Mouse (Mus musculus) myocyte (in vitro differentiated cells): ENCODE measurements at regions not wholly inside any gene's neighbourhood (a gene's known extent, or its start where the extent isn't known, plus 50 kb on each side); places are given as distances from the start of the nearest gene placed in this dataset.

Source experiments
- H3K27me3 ChIP-seq: one replicate; pipeline ENCODE4 v1.6.1; 2011; ENCODE audit not compliant: control insufficient read depth, insufficient read depth, insufficient read length
- H3K36me3 ChIP-seq: one replicate; pipeline ENCODE4 v1.6.1; 2011; ENCODE audit not compliant: control insufficient read depth, insufficient read depth
- H3K4me2 ChIP-seq: one replicate; pipeline ENCODE4 v1.6.1; 2011; ENCODE audit warnings: low read depth, control low read depth
- H3K4me3 ChIP-seq: one replicate; pipeline ENCODE4 v1.5.1; 2011; ENCODE audit warnings: mild to moderate bottlenecking, control low read depth, moderate library complexity
- H3K79me2 ChIP-seq: one replicate; pipeline ENCODE4 v1.6.1; 2011; ENCODE audit not compliant: control insufficient read depth, insufficient read depth
- H3ac ChIP-seq: one replicate; pipeline ENCODE4 v1.6.1; 2011; ENCODE audit not compliant: control insufficient read depth, insufficient read length
- CEBPB ChIP-seq: IDR thresholded peaks from 2 replicates; pipeline ENCODE4 v1.6.1; 2011; ENCODE audit warnings: mild to moderate bottlenecking, moderate library complexity; ENCODE audit not compliant: poor library complexity, insufficient read depth, severe bottlenecking
- E2F4 ChIP-seq: IDR thresholded peaks from one replicate; pipeline ENCODE4 v1.6.1; 2011; ENCODE audit warnings: mild to moderate bottlenecking, control low read depth, moderate library complexity; ENCODE audit not compliant: insufficient read depth
- MAX ChIP-seq: IDR thresholded peaks from one replicate; pipeline ENCODE4 v1.6.1; 2011; ENCODE audit warnings: low read depth, mild to moderate bottlenecking, control low read depth
- MYOD1 ChIP-seq, 3 experiments: IDR thresholded peaks; one replicate each; pipeline ENCODE4 v1.6.1; 2011; ENCODE audit warnings: control low read depth in 2 of 3, low read depth in 2 of 3, mild to moderate bottlenecking in 2 of 3, moderate library complexity in 1 of 3; ENCODE audit not compliant: insufficient read length in 2 of 3, control insufficient read depth in 1 of 3
- MYOG ChIP-seq, 3 experiments: IDR thresholded peaks; one replicate each; pipeline ENCODE4 v1.6.1; 2011; ENCODE audit warnings: control low read depth in 2 of 3, low read depth in 2 of 3, mild to moderate bottlenecking in 2 of 3; ENCODE audit not compliant: insufficient read length in 2 of 3, control insufficient read depth in 1 of 3, insufficient read depth in 1 of 3
- POLR2A ChIP-seq: IDR thresholded peaks from one replicate; pipeline ENCODE4 v1.6.1; 2011; ENCODE audit warnings: low read depth, mild to moderate bottlenecking, control low read depth, moderate library complexity; ENCODE audit not compliant: insufficient read length
- POLR2AphosphoS2 ChIP-seq: IDR thresholded peaks from one replicate; pipeline ENCODE4 v1.6.1; 2011; ENCODE audit warnings: low read depth, control low read depth; ENCODE audit not compliant: insufficient read length
- REST ChIP-seq: IDR thresholded peaks from one replicate; pipeline ENCODE4 v1.6.1; 2011; ENCODE audit warnings: mild to moderate bottlenecking, control low read depth, moderate library complexity; ENCODE audit not compliant: insufficient read depth, insufficient read length
- SRF ChIP-seq: IDR thresholded peaks from one replicate; pipeline ENCODE4 v1.6.1; 2011; ENCODE audit warnings: low read depth; ENCODE audit not compliant: control insufficient read depth, insufficient read length
- TCF12 ChIP-seq: IDR thresholded peaks from one replicate; pipeline ENCODE4 v1.6.1; 2011; ENCODE audit warnings: mild to moderate bottlenecking, control low read depth; ENCODE audit not compliant: poor library complexity, insufficient read depth, severe bottlenecking
- TCF3 ChIP-seq: IDR thresholded peaks from one replicate; pipeline ENCODE4 v1.6.1; 2011; ENCODE audit warnings: low read depth, control low read depth; ENCODE audit not compliant: insufficient read length
- USF1 ChIP-seq: IDR thresholded peaks from one replicate; pipeline ENCODE4 v1.6.1; 2011; ENCODE audit warnings: low read depth, mild to moderate bottlenecking, control low read depth, moderate library complexity

DNA sequence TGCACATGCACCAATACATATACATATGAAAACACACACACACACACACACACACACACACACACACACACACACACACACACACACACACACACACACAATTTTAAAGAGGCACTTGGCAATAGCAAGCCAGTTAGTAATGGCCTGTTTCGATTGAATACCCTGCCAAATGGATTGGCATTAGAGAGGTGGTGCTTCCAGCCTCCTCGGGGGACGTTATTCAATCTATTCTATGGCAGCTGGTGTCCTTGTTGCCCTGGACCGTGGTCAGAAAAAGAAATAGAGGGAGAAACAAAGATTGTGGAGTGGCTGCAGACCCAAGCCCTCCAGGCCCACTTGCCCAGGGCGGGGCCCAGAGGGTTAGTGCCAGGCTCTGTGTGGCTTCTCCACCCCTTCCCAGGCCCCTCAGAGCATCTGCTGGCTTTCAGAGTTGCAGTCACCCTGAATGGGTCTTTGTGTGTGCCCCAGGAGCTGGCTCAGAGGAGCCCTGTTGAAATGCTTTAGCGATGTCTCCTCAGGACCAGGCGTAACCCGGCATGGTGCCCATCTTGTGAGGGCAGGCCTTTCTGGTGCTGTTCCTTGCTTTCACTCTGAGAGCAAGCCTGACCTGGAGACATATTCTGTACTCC lies 302.7 kb upstream of the Ubash3b start:
- Histone ChIP-seq H3K36me3 (no peaks in the 10 kb centered on the region), H3ac (no peak overlapping the region), H3K27me3 (no peaks in the 10 kb centered on the region), H3K79me2 (no peaks in the 10 kb centered on the region), H3K4me2 (peak overlapping the region; percentile 24), H3K4me3 (no peak overlapping the region)
- TF ChIP-seq MYOG (IDR thresholded peaks at IDR 0.05; ENCODE audit: control insufficient read depth in 1 of 3, insufficient read depth in 1 of 3, insufficient read length in 2 of 3, low read depth in 2 of 3) (no peak), MYOD1 (IDR thresholded peaks at IDR 0.05; ENCODE audit: control insufficient read depth in 1 of 3, insufficient read length in 2 of 3, low read depth in 2 of 3) (peak in 1 of 3 experiments; percentile 13)

DNA sequence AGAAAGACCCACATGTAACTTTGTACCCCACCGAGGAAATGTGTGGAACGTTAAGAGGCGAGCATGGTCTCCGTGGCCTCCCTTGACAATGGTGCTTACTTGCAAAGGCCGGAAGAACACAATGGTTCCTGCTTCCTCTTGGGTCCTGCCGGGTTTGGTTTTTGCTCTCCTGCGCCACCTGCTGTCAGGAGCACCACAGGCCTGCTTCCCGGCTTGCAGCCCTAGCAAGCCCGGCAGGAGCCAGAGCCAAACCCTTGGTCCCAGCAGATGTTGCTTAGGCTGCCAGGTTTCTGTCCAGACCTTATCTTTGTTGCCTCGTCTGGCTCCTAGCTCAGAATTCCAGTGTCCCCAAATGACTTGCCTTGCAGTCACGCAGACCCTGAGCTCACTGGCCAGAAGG lies 300.2 kb upstream of the Ubash3b start:
- H3ac ChIP-seq: no peak overlapping the region
- no peaks in the 10 kb centered on the region for H3K79me2 ChIP-seq
- H3K36me3 ChIP-seq: no peaks in the 10 kb centered on the region
- H3K27me3 ChIP-seq: no peaks in the 10 kb centered on the region
- peak in 1 of 3 experiments; percentile 47 for TF ChIP-seq MYOG (IDR thresholded peaks at IDR 0.05; ENCODE audit: control insufficient read depth in 1 of 3, insufficient read depth in 1 of 3, insufficient read length in 2 of 3, low read depth in 2 of 3)
- TF ChIP-seq MYOD1 (IDR thresholded peaks at IDR 0.05; ENCODE audit: control insufficient read depth in 1 of 3, insufficient read length in 2 of 3, low read depth in 2 of 3): peak in 2 of 3 experiments; percentile 5 to 23
- TF ChIP-seq USF1: no peak
- no peak overlapping the region for H3K4me3 ChIP-seq
- H3K4me2 ChIP-seq: no peak overlapping the region

DNA sequence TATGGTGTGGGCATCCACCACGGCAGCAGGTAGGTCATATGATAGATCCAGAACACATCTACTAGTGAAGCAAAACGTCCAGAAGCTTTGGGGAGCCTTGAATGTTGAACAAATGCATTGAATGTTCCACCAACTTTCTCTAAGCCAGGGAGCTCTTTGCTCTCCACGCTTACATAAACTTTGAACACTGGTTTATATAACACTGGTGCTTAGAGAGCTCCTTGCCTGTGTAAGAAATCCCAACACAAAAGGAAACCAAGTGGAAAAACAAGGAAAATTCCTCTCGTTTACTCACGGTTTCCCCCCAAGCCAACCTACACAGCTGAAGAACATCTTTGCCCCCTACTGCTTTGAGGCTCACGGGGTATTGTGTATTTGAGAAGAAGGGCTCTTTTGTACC lies 299.2 kb upstream of the Ubash3b start:
- Histone ChIP-seq H3K79me2 (no peaks in the 10 kb centered on the region), H3K4me3 (no peak overlapping the region), H3ac (no peak overlapping the region), H3K4me2 (no peak overlapping the region), H3K36me3 (no peaks in the 10 kb centered on the region), H3K27me3 (no peaks in the 10 kb centered on the region)
- TF ChIP-seq MAX (no peak), USF1 (no peak), REST (no peak), E2F4 (no peak), SRF (no peak), TCF12 (no peak), MYOG (IDR thresholded peaks at IDR 0.05; ENCODE audit: control insufficient read depth in 1 of 3, insufficient read depth in 1 of 3, insufficient read length in 2 of 3, low read depth in 2 of 3) (no peak), MYOD1 (IDR thresholded peaks at IDR 0.05; ENCODE audit: control insufficient read depth in 1 of 3, insufficient read length in 2 of 3, low read depth in 2 of 3) (no peak)

DNA sequence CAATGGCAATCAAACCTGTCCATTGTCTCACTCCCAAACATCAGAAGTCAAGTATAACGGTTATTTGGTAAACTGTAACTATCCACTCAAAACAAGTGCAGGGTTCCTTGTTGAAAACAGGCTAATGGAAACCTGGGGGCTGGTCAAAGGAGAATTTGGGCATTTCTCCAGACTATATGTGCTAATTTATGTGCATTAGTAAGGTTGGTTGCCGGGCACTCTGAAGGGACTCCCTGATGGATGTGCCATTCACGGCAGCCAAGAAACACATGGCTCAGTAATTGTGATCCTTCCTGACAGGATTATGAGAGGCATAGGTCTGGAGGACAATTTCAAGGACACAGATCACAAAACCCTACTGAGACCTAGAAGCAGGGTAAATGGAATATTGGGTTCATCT lies 295.5 kb upstream of the Ubash3b start:
- Histone ChIP-seq H3K4me2 (no peak overlapping the region), H3K27me3 (no peaks in the 10 kb centered on the region), H3K4me3 (no peak overlapping the region), H3K79me2 (no peaks in the 10 kb centered on the region), H3K36me3 (no peaks in the 10 kb centered on the region), H3ac (no peak overlapping the region)
- TF ChIP-seq MAX: no peak
- TF ChIP-seq REST: no peak
- TF ChIP-seq MYOG (IDR thresholded peaks at IDR 0.05; ENCODE audit: control insufficient read depth in 1 of 3, insufficient read depth in 1 of 3, insufficient read length in 2 of 3, low read depth in 2 of 3): no peak
- no peak for TF ChIP-seq MYOD1 (IDR thresholded peaks at IDR 0.05; ENCODE audit: control insufficient read depth in 1 of 3, insufficient read length in 2 of 3, low read depth in 2 of 3)
- TF ChIP-seq CEBPB: no peak
- TF ChIP-seq POLR2A: no peak
- TF ChIP-seq POLR2AphosphoS2: no peak
- no peak for TF ChIP-seq TCF3
- no peak for TF ChIP-seq TCF12
- TF ChIP-seq USF1: no peak
- no peak for TF ChIP-seq SRF
- no peak for TF ChIP-seq E2F4

DNA sequence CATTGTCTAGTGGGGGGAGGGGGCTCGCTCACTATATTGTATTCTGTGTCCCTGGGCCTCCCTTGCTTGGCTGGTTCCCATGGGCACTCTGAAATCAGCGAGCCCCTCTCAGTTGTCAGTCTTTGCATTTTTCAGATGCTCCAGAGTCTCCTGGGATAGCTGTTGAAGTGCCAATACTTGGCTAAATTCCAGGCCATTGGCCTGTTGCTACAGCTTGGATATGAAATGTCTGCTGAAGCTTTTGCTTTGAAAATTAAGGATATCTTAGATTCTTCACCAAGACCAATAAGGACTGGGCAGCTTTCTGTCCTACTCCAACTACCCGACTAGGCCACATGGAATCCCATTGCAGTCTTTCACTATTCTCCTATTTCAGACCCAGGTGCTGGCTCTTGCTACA lies 290.2 kb upstream of the Ubash3b start:
- no peaks in the 10 kb centered on the region for H3K36me3 ChIP-seq
- H3K27me3 ChIP-seq: no peaks in the 10 kb centered on the region
- TF ChIP-seq SRF (no peak), MYOG (IDR thresholded peaks at IDR 0.05; ENCODE audit: control insufficient read depth in 1 of 3, insufficient read depth in 1 of 3, insufficient read length in 2 of 3, low read depth in 2 of 3) (no peak), CEBPB (no peak), POLR2AphosphoS2 (no peak), USF1 (no peak), E2F4 (no peak), TCF12 (no peak)
- H3ac ChIP-seq: no peak overlapping the region
- H3K4me2 ChIP-seq: no peak overlapping the region
- no peak overlapping the region for H3K4me3 ChIP-seq
- no peaks in the 10 kb centered on the region for H3K79me2 ChIP-seq
